Mouse (Mus musculus) CH12.LX (cell line): ENCODE measurements around the gene Pde4d. TPM values are rescaled to one million over a fixed set of nuclear protein-coding genes. Genes with fewer than 3 reads are reported as not detected.

ENCODE experiments used
- DNase-seq: peaks from one replicate; pipeline ENCODE4 v3.0.0-alpha.2; 2013; ENCODE audit errors: extremely low read depth
- H3K27ac ChIP-seq: 2 replicates; pipeline ENCODE4 v1.5.1; 2012; ENCODE audit warnings: low read depth, mild to moderate bottlenecking, control low read depth, moderate library complexity; ENCODE audit not compliant: insufficient read depth
- H3K27me3 ChIP-seq: replicated peaks from 2 replicates; pipeline ENCODE3; 2012; ENCODE audit warnings: inconsistent platforms
- H3K36me3 ChIP-seq, 2 experiments: replicated peaks in 1 of 2; 2 replicates each; pipeline versions ENCODE3 to v1.6.1; 2012; ENCODE audit warnings: inconsistent platforms in 1 of 2, low read length in 1 of 2, mild to moderate bottlenecking in 1 of 2, mixed read lengths in 1 of 2, moderate library complexity in 1 of 2; ENCODE audit not compliant: control insufficient read depth in 1 of 2, insufficient read depth in 1 of 2
- H3K4me1 ChIP-seq, 2 experiments: 2 replicates each; pipeline ENCODE4 v1.6.1; 2012; ENCODE audit warnings: inconsistent platforms in 1 of 2, moderate library complexity in 1 of 2; ENCODE audit not compliant: insufficient read depth in 2 of 2, control insufficient read depth in 1 of 2
- H3K4me2 ChIP-seq: 2 replicates; pipeline ENCODE4 v1.6.1; 2012; ENCODE audit warnings: low read depth, mild to moderate bottlenecking, control low read depth; ENCODE audit not compliant: poor library complexity, insufficient read depth, severe bottlenecking
- H3K4me3 ChIP-seq, 3 experiments: fragments of 150-350 bp in 1 of 3; sonication (generic) in 1 of 3; replicated peaks in 1 of 3; 2 replicates each; pipeline versions ENCODE3 to v1.5.1; 2011 to 2012; ENCODE audit warnings: low read depth in 2 of 3, low read length in 2 of 3, mild to moderate bottlenecking in 2 of 3, moderate library complexity in 2 of 3, control low read depth in 1 of 3, improper control_type of control experiment in 1 of 3, inconsistent platforms in 1 of 3, mixed read lengths in 1 of 3; ENCODE audit not compliant: poor library complexity in 1 of 3
- H3K79me2 ChIP-seq: replicated peaks from 2 replicates; pipeline ENCODE4 v1.6.1; 2012; ENCODE audit warnings: mild to moderate bottlenecking, moderate library complexity; ENCODE audit not compliant: control insufficient read depth, poor library complexity, insufficient read depth, severe bottlenecking; ENCODE audit errors: extremely low read depth
- H3K9ac ChIP-seq: 2 replicates; pipeline ENCODE4 v1.6.1; 2012; ENCODE audit warnings: low read depth, mild to moderate bottlenecking, control low read depth, moderate library complexity; ENCODE audit not compliant: insufficient read depth
- H3K9me3 ChIP-seq: replicated peaks from 2 replicates; pipeline ENCODE3; 2012; ENCODE audit warnings: low read length, inconsistent platforms, mixed read lengths
- CHD1 ChIP-seq: IDR thresholded peaks from 2 replicates; pipeline ENCODE4 v1.6.1; 2012; ENCODE audit warnings: low read depth, low read length, improper control_type of control experiment, inconsistent platforms
- CTCF ChIP-seq, 2 experiments: IDR thresholded peaks in 1 of 2; conservative IDR thresholded peaks in 1 of 2; 2 replicates each; pipeline ENCODE4 v1.5.1; 2011 to 2012; ENCODE audit warnings: low read depth in 2 of 2, low read length in 2 of 2, improper control_type of control experiment in 1 of 2, inconsistent platforms in 1 of 2, mild to moderate bottlenecking in 1 of 2, moderate library complexity in 1 of 2
- E2F4 ChIP-seq: IDR thresholded peaks from 2 replicates; pipeline ENCODE4 v1.6.1; 2011; ENCODE audit warnings: low read depth, low read length, improper control_type of control experiment; ENCODE audit not compliant: insufficient replicate concordance
- ELF1 ChIP-seq: IDR thresholded peaks from 2 replicates; pipeline ENCODE4 v1.6.1; 2014; ENCODE audit warnings: low read depth, mild to moderate bottlenecking, inconsistent platforms, low read length, improper control_type of control experiment
- EP300 ChIP-seq: IDR thresholded peaks from 2 replicates; pipeline ENCODE4 v1.6.1; 2011; ENCODE audit warnings: low read length, improper control_type of control experiment
- ETS1 ChIP-seq: conservative IDR thresholded peaks from 2 replicates; pipeline ENCODE4 v1.6.1; 2012; ENCODE audit warnings: low read depth, mild to moderate bottlenecking, inconsistent platforms, low read length, improper control_type of control experiment, moderate library complexity
- GABPA ChIP-seq: IDR thresholded peaks from 2 replicates; pipeline ENCODE4 v1.6.1; 2012; ENCODE audit warnings: low read depth, low read length, improper control_type of control experiment, inconsistent platforms; ENCODE audit not compliant: insufficient replicate concordance
- HCFC1 ChIP-seq: IDR thresholded peaks from 2 replicates; pipeline ENCODE4 v1.6.1; 2012; ENCODE audit warnings: low read depth, mild to moderate bottlenecking, inconsistent platforms, low read length, improper control_type of control experiment
- JUN ChIP-seq: IDR thresholded peaks from 2 replicates; pipeline ENCODE4 v1.6.1; 2011; ENCODE audit warnings: low read depth, mild to moderate bottlenecking, low read length, improper control_type of control experiment, moderate library complexity; ENCODE audit not compliant: insufficient read depth
- KAT2A ChIP-seq: IDR thresholded peaks from 2 replicates; pipeline ENCODE4 v1.6.1; 2012; ENCODE audit warnings: low read length, improper control_type of control experiment, inconsistent platforms; ENCODE audit not compliant: insufficient replicate concordance
- MAZ ChIP-seq: IDR thresholded peaks from 2 replicates; pipeline ENCODE4 v1.6.1; 2012; ENCODE audit warnings: low read depth, mild to moderate bottlenecking, inconsistent platforms, low read length, improper control_type of control experiment, moderate library complexity
- MXI1 ChIP-seq: IDR thresholded peaks from 2 replicates; pipeline ENCODE4 v1.6.1; 2011; ENCODE audit warnings: mild to moderate bottlenecking, low read depth, low read length, improper control_type of control experiment
- MYC ChIP-seq: IDR thresholded peaks from 2 replicates; pipeline ENCODE4 v1.6.1; 2011; ENCODE audit warnings: low read depth, mild to moderate bottlenecking, improper control_type of control experiment, low read length
- NELFE ChIP-seq: IDR thresholded peaks from 2 replicates; pipeline ENCODE4 v1.6.1; 2011; ENCODE audit warnings: low read depth, low read length, improper control_type of control experiment
- NRF1 ChIP-seq: IDR thresholded peaks from 2 replicates; pipeline ENCODE4 v1.6.1; 2014; ENCODE audit warnings: low read depth, mild to moderate bottlenecking, inconsistent platforms, low read length, improper control_type of control experiment, moderate library complexity
- POLR2A ChIP-seq: IDR thresholded peaks from 2 replicates; pipeline ENCODE4 v1.6.1; 2011; ENCODE audit warnings: low read depth, mild to moderate bottlenecking, improper control_type of control experiment, low read length
- RAD21 ChIP-seq: IDR thresholded peaks from 2 replicates; pipeline ENCODE4 v1.6.1; 2011; ENCODE audit warnings: low read depth, mild to moderate bottlenecking, low read length, improper control_type of control experiment, moderate library complexity
- TBP ChIP-seq: conservative IDR thresholded peaks from 2 replicates; pipeline ENCODE4 v1.6.1; 2011; ENCODE audit warnings: low read depth, low read length, improper control_type of control experiment
- USF1 ChIP-seq: IDR thresholded peaks from 2 replicates; pipeline ENCODE4 v1.6.1; 2014; ENCODE audit warnings: low read depth, mild to moderate bottlenecking, inconsistent platforms, low read length, improper control_type of control experiment
- ZC3H11A ChIP-seq: IDR thresholded peaks from 2 replicates; pipeline ENCODE4 v1.6.1; 2012; ENCODE audit warnings: low read depth, mild to moderate bottlenecking, inconsistent platforms, low read length, improper control_type of control experiment
- ZMIZ1 ChIP-seq: IDR thresholded peaks from 2 replicates; pipeline ENCODE4 v1.6.1; 2012; ENCODE audit warnings: low read depth, mild to moderate bottlenecking, inconsistent platforms, low read length, improper control_type of control experiment
- dilution Hi-C: fragments of 300-500 bp; cut with MboI; formaldehyde crosslinking; loops from 2 replicates; pipeline ENCODE4 v1.14.3; 2020; ENCODE audit warnings: low sequenced_read_pairs; ENCODE audit not compliant: extremely low pct_unique_long_range_greater_than_20kb, extremely low pct_ligation_motif_present
- in situ Hi-C: fragments of 300-500 bp; cut with MboI; formaldehyde crosslinking; loops from 3 replicates; pipeline ENCODE4 v1.14.3; 2019; ENCODE audit warnings: low sequenced_read_pairs, low pct_ligation_motif_present, low pct_unique_long_range_greater_than_20kb, mixed read lengths
- polyA plus RNA-seq: library from polyadenylated mRNA; unstranded; fragments of >175 nt; gene quantifications from 2 replicates; pipeline ENCODE4 v1.2.1, GENCODE M21; 2012; ENCODE audit warnings: low read depth; ENCODE audit not compliant: insufficient read length
- total RNA-seq, 2 experiments: library from RNA; depleted of rRNA; stranded (reverse); fragments of 300-350 nt in 1 of 2; fragments of >200 nt in 1 of 2; gene quantifications; 2 replicates each; pipeline ENCODE4 v1.2.3; 2012 to 2014

Pde4d gene
- total and polyA plus RNA-seq, 3 experiments, result not detected

- dilution Hi-C loops (no loop called here), in situ Hi-C loops (no loop called here)
- Histone ChIP-seq H3K4me2 (no peak overlapping the region), H3K27me3 (no peaks in the 10 kb centered on the region), H3K79me2 (no peaks in the 10 kb centered on the region), H3K4me1 (no peaks in the 10 kb centered on the region), H3K9me3 (peaks cover 70% of the 10 kb centered on the region), H3K9ac (no peak overlapping the region), H3K27ac (no peak overlapping the region), H3K36me3 (no peaks in the 10 kb centered on the region), H3K4me3 (no peak overlapping the region)
- TF ChIP-seq NELFE (no peak), E2F4 (no peak), ZMIZ1 (no peak), NRF1 (no peak), ZC3H11A (no peak), HCFC1 (no peak), USF1 (no peak), RAD21 (no peak), CHD1 (no peak)
- DNase-seq, result no peak
Measured at GRCm38 (mm10) chr13:109778297-109778835, 1328.6 kb downstream of the Pde4d start.

DNA sequence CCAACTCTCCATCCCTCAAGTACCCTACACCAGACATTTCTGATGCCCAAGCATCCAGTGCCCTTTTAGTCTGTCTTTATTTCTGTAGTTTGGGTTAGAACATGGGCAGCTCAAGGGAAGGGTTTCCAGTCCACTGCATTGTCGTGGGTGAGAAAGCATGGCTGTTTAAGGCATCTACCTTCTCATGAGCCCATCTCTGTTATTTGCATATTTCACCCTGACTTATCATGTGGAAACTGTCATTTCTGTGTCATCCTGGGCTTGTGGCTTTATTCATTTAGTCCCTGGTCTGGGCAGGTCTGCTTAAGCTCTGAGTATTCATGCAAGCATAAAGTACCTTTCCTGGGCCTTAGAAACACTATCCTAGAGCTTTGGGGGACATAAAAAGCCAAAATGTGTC is 1331.7 kb downstream of the Pde4d start:
- TF ChIP-seq KAT2A, result no peak
- TF ChIP-seq ETS1, result no peak
- no peak for TF ChIP-seq GABPA
- no peak for TF ChIP-seq TBP
- TF ChIP-seq ELF1, result no peak
- no peak for TF ChIP-seq HCFC1
- TF ChIP-seq MXI1, result no peak
- no peak for TF ChIP-seq JUN
- no peak for TF ChIP-seq POLR2A
- no peak for TF ChIP-seq CTCF (conservative IDR thresholded peaks at IDR 0.05 in 1 of 2, IDR thresholded peaks at IDR 0.05 in 1 of 2; ENCODE audit: low read depth in 2 of 2, low read length in 2 of 2)
- no peak for TF ChIP-seq EP300
- no peak for TF ChIP-seq MYC
- no peak for TF ChIP-seq RAD21
- TF ChIP-seq MAZ, result no peak
- TF ChIP-seq, all 38 proteins: peak for 0
- dilution Hi-C loops, result no loop called here
- H3K4me3 ChIP-seq, result no peak overlapping the region
- DNase-seq, result no peak
- H3K4me1 ChIP-seq, result no peaks in the 10 kb centered on the region
- no peaks in the 10 kb centered on the region for H3K36me3 ChIP-seq
- in situ Hi-C loops, result no loop called here
- no peak overlapping the region for H3K9ac ChIP-seq
- peaks cover 63% of the 10 kb centered on the region for H3K9me3 ChIP-seq
- no peak overlapping the region for H3K27ac ChIP-seq
- no peaks in the 10 kb centered on the region for H3K27me3 ChIP-seq
- H3K79me2 ChIP-seq, result no peaks in the 10 kb centered on the region
- H3K4me2 ChIP-seq, result no peak overlapping the region
